In the genomic region with DNA sequence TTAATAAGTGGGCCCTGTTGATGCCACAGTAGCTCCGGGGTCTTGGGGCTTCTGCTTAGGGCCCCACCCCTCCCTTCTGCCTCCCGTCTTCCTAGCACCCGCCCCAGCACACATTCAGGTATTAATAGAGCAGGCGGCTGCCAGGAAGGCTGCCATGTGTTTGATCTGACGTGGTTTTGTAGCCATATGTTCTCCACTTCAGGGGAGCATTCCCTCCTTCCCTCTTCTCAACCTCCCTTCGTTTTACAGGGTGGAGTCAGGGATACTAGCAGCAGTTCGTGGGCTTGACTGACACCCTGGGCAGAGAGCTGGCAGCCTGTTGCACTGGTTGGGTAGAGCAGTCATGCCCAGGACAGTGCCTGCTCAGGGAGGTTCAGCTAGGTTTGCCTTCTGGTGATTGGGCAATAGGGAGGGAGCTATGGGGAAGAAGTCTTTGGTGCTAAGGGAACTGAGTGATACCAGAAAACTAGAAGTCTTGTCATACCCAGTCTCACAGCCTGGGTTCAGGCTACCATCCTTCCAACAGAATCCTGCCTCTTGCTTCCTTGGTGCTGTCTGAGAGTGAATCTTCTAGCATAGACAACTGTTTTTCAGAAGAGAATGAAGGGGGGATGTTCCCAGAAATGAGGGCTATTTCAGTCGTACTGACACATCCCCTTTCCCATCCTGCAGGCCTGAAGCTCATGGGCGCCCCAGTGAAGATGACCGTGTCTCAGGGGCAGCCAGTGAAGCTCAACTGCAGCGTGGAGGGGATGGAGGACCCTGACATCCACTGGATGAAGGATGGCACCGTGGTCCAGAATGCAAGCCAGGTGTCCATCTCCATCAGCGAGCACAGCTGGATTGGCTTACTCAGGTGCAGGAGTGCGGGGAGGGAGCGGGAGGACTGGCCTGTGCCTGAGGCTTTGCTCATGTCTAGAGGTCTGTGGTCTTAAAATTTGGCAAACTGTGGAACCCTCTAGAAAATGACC, we compare ENCODE assay signal across 7 mouse cellular contexts. TPM values are rescaled to one million over a fixed set of nuclear protein-coding genes. Genes with fewer than 3 reads are reported as not detected.
DNase-seq lines count a peak whose midpoint lies in the region; ATAC-seq and TF ChIP-seq lines count a peak whose summit lies in the region.

No protein-coding gene starts in this region.

- no peak for DNase-seq in neural tube, embryonic 11.5 days (ENCODE audit: low spot score)
- DNase-seq in neural tube, embryonic 10.5 days (ENCODE audit: extremely low spot score, low spot score), result no peak
- peak; percentile 68 to 80 for DNase-seq in right cerebral cortex, postnatal 10 days (ENCODE audit: low spot score in 2 of 2)
- DNase-seq in adrenal gland, postnatal 25 days, result no peak
- DNase-seq in liver, result no peak

- no peaks in the 10 kb centered on the region for H3K27me3 ChIP-seq in neural tube, embryonic 11.5 days (ENCODE audit: control insufficient read depth, insufficient read depth, low read length)
- H3K27me3 ChIP-seq in embryonic facial prominence, embryonic 13.5 days, result peaks cover 28% of the 10 kb centered on the region
- no peaks in the 10 kb centered on the region; the same call in 1 of the 2 replicates for H3K27me3 ChIP-seq in intestine, postnatal 0 days (replicated peaks; ENCODE audit: control insufficient read depth, insufficient read depth, low read length)

- H3K9me3 ChIP-seq in neural tube, embryonic 11.5 days (ENCODE audit: control insufficient read depth, low read length), result no peaks in the 10 kb centered on the region
- H3K9me3 ChIP-seq in embryonic facial prominence, embryonic 13.5 days, result no peaks in the 10 kb centered on the region
- no peaks in the 10 kb centered on the region for H3K9me3 ChIP-seq in intestine, postnatal 0 days (ENCODE audit: control insufficient read depth)

- H3K9ac ChIP-seq in neural tube, embryonic 11.5 days (ENCODE audit: low read length), result no peak overlapping the region; the same call in 1 of the 2 replicates
- H3K9ac ChIP-seq in embryonic facial prominence, embryonic 13.5 days, result peak overlapping the region; percentile 93
- H3K9ac ChIP-seq in intestine, postnatal 0 days (ENCODE audit: low read depth, low read length), result no peak overlapping the region

- peak overlapping the region; percentile 88 for H3K4me3 ChIP-seq in neural tube, embryonic 11.5 days (ENCODE audit: low read depth, low read length)
- H3K4me3 ChIP-seq in embryonic facial prominence, embryonic 13.5 days, result peak overlapping the region; percentile 89
- H3K4me3 ChIP-seq in intestine, postnatal 0 days (ENCODE audit: low read depth, low read length), result no peak overlapping the region; the same call in 1 of the 2 replicates

- no peak for TF ChIP-seq CTCF in intestine, postnatal 0 days (IDR thresholded peaks at IDR 0.05; ENCODE audit: low read depth)

- peaks cover 30% of the 10 kb centered on the region for H3K4me1 ChIP-seq in neural tube, embryonic 11.5 days (ENCODE audit: control insufficient read depth, insufficient read depth, low read length)
- peaks cover 51% of the 10 kb centered on the region for H3K4me1 ChIP-seq in embryonic facial prominence, embryonic 13.5 days
- no peaks in the 10 kb centered on the region for H3K4me1 ChIP-seq in intestine, postnatal 0 days (replicated peaks; ENCODE audit: control insufficient read depth, insufficient read depth, low read length)

- 52% methylated on average over 15 of the region's 15 CpGs for WGBS in neural tube, embryonic 11.5 days
- 46% methylated on average over 15 of the region's 15 CpGs for WGBS in embryonic facial prominence, embryonic 13.5 days
- 66% methylated on average over 15 of the region's 15 CpGs for WGBS in intestine, postnatal 0 days

- no peaks in the 10 kb centered on the region for H3K36me3 ChIP-seq in neural tube, embryonic 11.5 days (ENCODE audit: control insufficient read depth, insufficient read depth, low read length)
- H3K36me3 ChIP-seq in embryonic facial prominence, embryonic 13.5 days, result peaks cover 25% of the 10 kb centered on the region
- 0 out of 2 replicates have a peak, but pooled peaks cover 5% of the 10 kb centered on the region for H3K36me3 ChIP-seq in intestine, postnatal 0 days (ENCODE audit: control insufficient read depth, insufficient read depth)

- no peak overlapping the region for H3K27ac ChIP-seq in neural tube, embryonic 11.5 days (ENCODE audit: low read depth, low read length)
- H3K27ac ChIP-seq in embryonic facial prominence, embryonic 13.5 days, result peak overlapping the region; percentile 71; the same call in 1 of the 2 replicates
- H3K27ac ChIP-seq in intestine, postnatal 0 days (ENCODE audit: low read depth, low read length), result no peak overlapping the region

- H3K4me2 ChIP-seq in neural tube, embryonic 11.5 days (ENCODE audit: low read depth), result peak overlapping the region; percentile 99
- peak overlapping the region; percentile 91 for H3K4me2 ChIP-seq in embryonic facial prominence, embryonic 13.5 days
- H3K4me2 ChIP-seq in intestine, postnatal 0 days (replicated peaks; ENCODE audit: low read depth), result peak overlapping the region; percentile 100

- ATAC-seq in neural tube, embryonic 11.5 days (ENCODE audit: insufficient read depth, low FRiP score, low TSS enrichment), result no peak
- no peak for ATAC-seq in embryonic facial prominence, embryonic 13.5 days (ENCODE audit: insufficient number of reproducible peaks, insufficient read depth, low FRiP score, low TSS enrichment, low read depth)
- no peak for ATAC-seq in intestine, postnatal 0 days

RNA-seq across cellular contexts. Expression of a gene that starts 3.6 kb away (rescaled TPM):
- polyA plus RNA-seq in neural tube, embryonic 11.5 days (2014; fragmentation: Nextera tagmentation; extraction: Ambion mirVana), result 19.0 and 20.0 TPM in 2 replicates
- polyA plus RNA-seq in embryonic facial prominence, embryonic 13.5 days (2015; fragmentation: Nextera tagmentation; extraction: Ambion mirVana), result 27.3 and 28.5 TPM in 2 replicates
- polyA plus RNA-seq in intestine, postnatal 0 days (2015; fragmentation: Nextera tagmentation; extraction: Ambion mirVana), result 4.5 and 5.6 TPM in 2 replicates
- 4.5 and 7.2 TPM in 2 replicates for total RNA-seq in adrenal gland, postnatal 25 days (2021)

RNA-seq across cellular contexts. Expression of a gene that starts 13.8 kb away (rescaled TPM):
- 23.5 and 26.6 TPM in 2 replicates for polyA plus RNA-seq in neural tube, embryonic 11.5 days (2014; fragmentation: Nextera tagmentation; extraction: Ambion mirVana)
- polyA plus RNA-seq in embryonic facial prominence, embryonic 13.5 days (2015; fragmentation: Nextera tagmentation; extraction: Ambion mirVana), result 31.5 and 31.9 TPM in 2 replicates
- 8.2 and 10.7 TPM in 2 replicates for polyA plus RNA-seq in intestine, postnatal 0 days (2015; fragmentation: Nextera tagmentation; extraction: Ambion mirVana)
- total RNA-seq in adrenal gland, postnatal 25 days (2021), result 20.7 and 26.8 TPM in 2 replicates

RNA-seq across cellular contexts. Expression of a gene that starts 40.9 kb away (rescaled TPM):
- polyA plus RNA-seq in neural tube, embryonic 11.5 days (2014; fragmentation: Nextera tagmentation; extraction: Ambion mirVana), result 0.13 TPM in 1 of 2 replicates, not detected in the other
- polyA plus RNA-seq in embryonic facial prominence, embryonic 13.5 days (2015; fragmentation: Nextera tagmentation; extraction: Ambion mirVana), result 0.18 TPM in 1 of 2 replicates, not detected in the other
- polyA plus RNA-seq in intestine, postnatal 0 days (2015; fragmentation: Nextera tagmentation; extraction: Ambion mirVana), result 1.5 and 1.6 TPM in 2 replicates
- total RNA-seq in adrenal gland, postnatal 25 days (2021), result 1.5 and 1.7 TPM in 2 replicates

RNA-seq across cellular contexts. Expression of a gene that starts 59.0 kb away (rescaled TPM):
- polyA plus RNA-seq in neural tube, embryonic 11.5 days (2014; fragmentation: Nextera tagmentation; extraction: Ambion mirVana), result 0.78 and 1.1 TPM in 2 replicates
- 0.76 TPM in 1 of 2 replicates, not detected in the other for polyA plus RNA-seq in embryonic facial prominence, embryonic 13.5 days (2015; fragmentation: Nextera tagmentation; extraction: Ambion mirVana)
- 5.3 and 6.2 TPM in 2 replicates for polyA plus RNA-seq in intestine, postnatal 0 days (2015; fragmentation: Nextera tagmentation; extraction: Ambion mirVana)
- total RNA-seq in adrenal gland, postnatal 25 days (2021), result 2.9 and 3.2 TPM in 2 replicates

Comparison
In these comparisons a context has a peak if more than half of its experiments do, and no peak if none do; other contexts are left out.
1. DNase-seq: peak in right cerebral cortex, postnatal 10 days (2 of 2); none in neural tube, embryonic 11.5 days (single experiment), neural tube, embryonic 10.5 days (single experiment), adrenal gland, postnatal 25 days (single experiment) and liver (single experiment).
2. Peak in every context shown above with its lines, with median percentiles within 50 percentile points of each other: H3K4me2 ChIP-seq.